Mouse (Mus musculus) E14TG2a.4 (cell line): ENCODE results near the gene Zc3h10.

Experiments
- CTCF ChIP-seq: conservative IDR thresholded peaks from 2 replicates; pipeline ENCODE4 v1.5.1; 2014; ENCODE audit warnings: low read length
- NANOG ChIP-seq: IDR thresholded peaks from 2 replicates; pipeline ENCODE4 v1.6.1; 2014; ENCODE audit warnings: borderline replicate concordance, low read length, mixed read lengths
- POU5F1 ChIP-seq: IDR thresholded peaks from 2 replicates; pipeline ENCODE4 v1.6.1; 2014; ENCODE audit warnings: low read length, borderline replicate concordance

DNA sequence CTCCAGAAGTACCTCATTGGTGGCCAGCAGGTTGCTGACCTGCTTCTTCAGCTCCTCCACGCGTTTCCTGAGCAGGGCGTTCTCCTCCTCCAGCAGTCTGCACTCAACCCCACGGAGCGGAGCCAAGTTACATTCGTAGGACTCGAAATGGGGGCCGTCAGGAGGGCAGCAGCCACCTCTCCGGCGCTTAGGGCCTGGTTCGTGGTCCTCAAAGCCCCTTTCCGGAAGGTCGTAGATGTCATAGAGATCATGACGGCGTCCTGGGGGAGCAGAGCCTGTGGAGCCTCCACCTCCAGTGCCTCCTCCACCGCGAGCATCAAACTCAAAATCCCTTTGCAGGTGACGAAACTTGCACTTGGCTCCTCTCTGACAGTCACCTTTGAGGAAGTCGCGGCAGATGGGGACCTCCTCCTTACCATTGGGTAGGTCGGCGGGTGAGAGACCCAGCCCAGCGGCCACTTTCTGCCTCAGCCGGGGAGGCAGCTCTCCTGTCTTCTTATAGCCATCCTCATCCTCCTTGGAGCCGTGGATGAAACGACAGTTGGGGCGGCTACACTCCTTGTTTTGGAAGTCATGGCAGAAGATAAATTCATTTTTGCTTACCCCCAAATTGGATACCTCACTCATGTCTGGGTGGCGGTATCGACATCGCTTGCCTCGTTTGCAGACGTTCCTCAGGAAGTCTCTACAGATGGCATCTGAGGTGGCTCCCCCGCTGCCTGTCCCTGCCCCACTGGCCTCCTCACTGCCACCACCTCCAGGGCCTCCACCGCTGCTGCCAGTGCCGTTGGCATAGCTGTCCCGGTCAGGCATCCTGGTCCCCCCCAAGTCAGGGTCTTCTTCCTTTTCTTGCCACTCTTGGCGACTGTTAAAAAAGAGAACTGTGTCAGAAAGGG lies 2.7 kb downstream of the Zc3h10 start:
- TF ChIP-seq CTCF (no peak), NANOG (no peak), POU5F1 (no peak)
